Mouse (Mus musculus) left cerebral cortex, postnatal 25 days (tissue): ENCODE results near the gene Baiap2l1. TPM values are rescaled to one million over a fixed set of nuclear protein-coding genes. Genes with fewer than 3 reads are reported as not detected.
A peak's percentile ranks its signal among the peaks of the same experiment; 100 is the strongest.
"Not testable (repeated sequence)": the region's sequence is repeated elsewhere in the genome, so short reads cannot be mapped to it uniquely, and the experiment has no call there.

ENCODE experiments used
- DNase-seq, 2 experiments: peaks; one replicate each; pipeline ENCODE4 v3.0.0; 2022; ENCODE audit warnings: low spot score in 2 of 2, mixed read lengths in 1 of 2
- intact Hi-C: fragments of 180-260 bp; cut with DNase I; formaldehyde crosslinking; loops from one replicate; pipeline ENCODE4 v1.15.1; 2025
- total RNA-seq, 2 experiments: library from RNA; stranded (reverse); gene quantifications; 2 replicates each; pipeline ENCODE4 v1.2.3; 2021

The Baiap2l1 gene
- total RNA-seq: under 1 TPM; 0.53 to 0.92 TPM

DNA sequence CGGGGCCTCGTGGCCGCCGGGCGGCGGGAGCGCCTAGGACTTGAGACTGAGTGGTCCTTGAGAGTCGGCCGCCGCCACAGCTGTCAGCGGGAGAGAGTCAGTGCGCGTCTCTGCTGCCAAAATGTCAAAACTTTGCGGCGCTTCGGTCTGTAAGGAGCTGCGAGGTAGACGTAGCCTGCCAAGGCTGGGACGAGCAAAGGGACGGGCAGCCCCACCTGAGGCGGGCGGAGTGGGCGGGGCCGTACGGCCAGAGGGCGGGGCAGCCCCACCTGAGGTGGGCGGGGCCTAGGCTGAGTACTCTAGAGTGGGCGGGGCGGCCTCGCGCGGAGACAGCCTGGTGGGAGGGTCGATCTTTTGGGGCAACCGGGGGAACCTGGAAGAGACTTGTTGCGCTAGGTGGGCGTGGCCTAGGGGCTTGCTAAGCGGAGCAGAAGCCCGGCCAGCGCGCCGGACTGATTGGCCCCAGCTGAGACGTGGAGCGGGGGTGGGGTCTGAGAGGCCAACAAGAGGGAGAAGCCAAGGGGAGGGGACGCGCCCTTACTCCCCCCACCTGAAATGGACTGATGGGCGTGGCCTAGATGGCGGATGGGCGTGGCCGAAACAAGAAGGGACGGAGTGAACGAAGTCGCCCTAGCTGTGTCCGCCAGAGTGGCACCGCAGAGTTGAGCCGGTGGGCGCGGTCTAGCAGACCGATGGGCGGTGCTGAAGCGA, at the start of gene Baiap2l1:
Gene Baiap2l1 (minus strand): TSS at position 232 of the 711 bp plus-strand sequence.
- DNase-seq: peak; percentile 8 to 30
- intact Hi-C loops: no loop called here

DNA sequence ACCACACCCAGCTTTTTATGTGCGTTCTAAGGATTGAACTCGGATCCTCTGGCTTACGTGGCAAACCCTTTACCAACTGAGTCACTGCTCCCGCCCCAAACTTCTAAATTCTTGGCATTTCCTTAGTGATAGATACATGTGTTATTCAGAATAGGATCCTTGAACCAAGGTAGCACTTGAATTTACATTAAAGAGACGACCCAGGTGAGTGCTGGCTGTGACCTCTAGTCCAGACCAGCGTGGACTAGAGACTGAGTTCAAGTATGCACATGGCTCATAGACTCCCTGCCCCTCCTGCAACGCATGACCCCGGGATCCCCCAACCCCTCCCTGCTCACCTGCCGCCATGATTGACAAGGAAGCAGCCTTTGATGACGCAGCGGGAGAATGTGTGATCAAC, 48.3 kb upstream of the Baiap2l1 start:
- no peak for DNase-seq
- intact Hi-C loops: no loop called here

DNA sequence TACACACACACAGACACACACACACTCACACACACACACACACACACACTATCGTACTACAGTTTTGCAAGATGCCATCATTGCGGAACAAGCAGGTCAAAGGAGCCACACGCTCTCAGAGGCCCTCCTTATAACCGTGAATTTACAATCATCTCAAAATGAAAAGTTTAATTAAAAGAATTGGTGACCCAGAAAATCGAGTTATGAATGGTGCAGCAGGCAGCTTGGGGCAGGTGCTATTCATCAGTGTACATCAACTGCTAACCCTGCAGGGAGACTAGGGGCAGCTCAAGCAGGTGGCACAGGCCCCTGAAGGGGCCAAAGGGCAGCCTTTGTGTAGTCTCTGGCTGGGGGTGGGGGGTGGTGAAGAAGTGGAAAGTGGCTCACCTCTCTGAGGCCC, 42.9 kb upstream of the Baiap2l1 start:
- intact Hi-C loops: no loop called here
- no peak for DNase-seq

DNA sequence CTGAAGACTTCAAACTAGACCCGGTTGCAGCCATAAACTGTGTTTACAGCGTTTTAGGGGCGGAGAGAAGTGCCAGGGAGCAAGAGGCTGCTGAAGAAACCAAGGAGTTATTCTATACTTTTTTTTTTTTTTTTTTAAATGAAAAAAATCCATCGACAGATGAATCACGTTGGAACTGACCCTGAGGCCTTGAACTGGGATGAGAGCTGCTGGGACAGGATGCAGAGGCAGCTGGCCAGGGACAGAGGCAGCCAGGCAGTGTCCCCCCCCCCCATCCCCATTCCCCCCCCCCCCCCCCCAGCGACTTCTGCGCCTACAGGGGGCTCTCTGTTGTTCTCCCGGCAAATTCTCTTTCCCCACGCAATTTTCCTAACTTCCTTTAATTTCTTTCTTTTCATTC, 39.7 kb upstream of the Baiap2l1 start:
- intact Hi-C loops: no loop called here
- DNase-seq: no peak

DNA sequence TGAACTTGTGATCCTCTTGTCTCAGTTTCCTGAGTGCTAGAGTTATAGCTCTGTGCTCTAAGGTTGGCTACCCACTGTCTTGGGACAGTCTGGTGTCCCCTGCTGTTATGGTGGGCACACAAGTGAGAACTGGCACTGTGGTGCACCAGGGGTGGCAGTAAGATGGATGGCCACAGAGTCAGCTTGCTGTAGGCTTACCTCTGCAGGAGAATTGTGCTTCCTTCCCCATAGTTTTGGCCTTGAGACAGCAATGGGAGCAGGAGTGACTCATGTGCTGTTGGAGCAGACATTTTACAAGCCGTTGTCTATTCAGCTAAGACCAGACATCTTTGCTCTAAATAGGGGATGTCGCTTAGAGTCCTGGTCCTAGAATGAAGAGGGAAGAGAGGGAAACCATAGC, 36.2 kb upstream of the Baiap2l1 start:
- intact Hi-C loops: loop anchor here (5.0 kb wide), 1 partner anchor 53 kb away; no protein-coding TSS in a partner anchor
- DNase-seq: no peak

DNA sequence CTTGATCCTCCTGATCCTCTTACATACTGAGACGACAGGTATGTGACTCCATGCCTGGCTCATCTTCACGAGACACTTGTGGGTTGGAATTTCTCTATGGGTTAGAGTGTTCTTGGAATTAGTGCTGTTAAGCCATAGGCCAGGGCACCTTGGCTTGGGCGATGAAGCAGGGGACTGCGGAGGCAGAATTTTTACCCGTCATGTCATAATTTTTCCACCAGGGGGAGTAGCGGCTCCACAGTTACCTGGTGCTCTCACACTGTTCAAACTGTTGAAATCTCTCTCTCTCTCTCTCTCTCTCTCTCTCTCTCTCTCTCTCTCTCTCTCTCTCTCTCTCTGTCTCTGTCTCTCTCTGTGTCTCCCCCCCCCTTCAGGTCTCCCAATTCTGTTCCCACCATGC, 29.9 kb upstream of the Baiap2l1 start:
- peak; percentile 56 to 66 for DNase-seq
- intact Hi-C loops: loop anchor here (1.0 to 5.0 kb wide), 2 partner anchors 249 to 346 kb away; no protein-coding TSS in a partner anchor

DNA sequence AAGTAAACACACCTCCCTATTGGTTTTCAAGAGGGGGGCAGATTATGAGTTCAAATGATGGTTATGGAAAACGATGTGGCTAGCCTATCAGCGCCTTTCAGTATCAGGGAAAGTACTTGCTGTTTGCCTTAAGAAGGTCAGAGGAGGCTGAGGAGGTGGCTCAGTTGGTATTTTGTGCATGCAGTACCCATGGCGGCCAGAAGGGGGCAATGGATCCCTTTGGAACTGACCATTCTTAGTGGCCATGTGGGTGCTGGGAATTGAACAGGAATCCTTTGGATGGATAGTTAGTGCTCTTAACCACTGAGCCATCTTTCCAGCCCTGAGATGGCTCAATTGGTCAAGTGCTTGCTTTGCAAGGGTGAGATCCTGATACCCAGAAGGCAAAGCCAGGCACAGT, 26.0 kb upstream of the Baiap2l1 start:
- DNase-seq: no peak
- intact Hi-C loops: no loop called here

DNA sequence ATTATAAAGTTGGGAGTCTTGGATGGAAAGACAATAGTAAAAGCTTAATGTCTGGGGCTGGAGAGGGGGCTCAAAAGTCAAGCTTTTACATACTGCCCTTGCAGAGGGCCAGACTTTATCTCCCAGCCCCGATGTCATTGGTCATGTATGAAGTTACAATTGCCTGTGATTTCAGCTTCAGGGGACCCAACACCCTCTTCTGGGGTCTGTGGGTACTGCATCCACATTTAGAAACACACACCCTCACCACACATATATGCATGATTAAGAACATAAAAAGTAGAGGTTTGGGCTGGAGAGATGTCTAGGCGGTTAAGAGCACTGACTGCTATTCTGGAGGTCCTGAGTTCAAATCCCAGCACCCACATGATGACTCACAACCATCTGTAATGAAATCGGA, 23.9 kb upstream of the Baiap2l1 start:
- intact Hi-C loops: no loop called here
- DNase-seq: no peak

DNA sequence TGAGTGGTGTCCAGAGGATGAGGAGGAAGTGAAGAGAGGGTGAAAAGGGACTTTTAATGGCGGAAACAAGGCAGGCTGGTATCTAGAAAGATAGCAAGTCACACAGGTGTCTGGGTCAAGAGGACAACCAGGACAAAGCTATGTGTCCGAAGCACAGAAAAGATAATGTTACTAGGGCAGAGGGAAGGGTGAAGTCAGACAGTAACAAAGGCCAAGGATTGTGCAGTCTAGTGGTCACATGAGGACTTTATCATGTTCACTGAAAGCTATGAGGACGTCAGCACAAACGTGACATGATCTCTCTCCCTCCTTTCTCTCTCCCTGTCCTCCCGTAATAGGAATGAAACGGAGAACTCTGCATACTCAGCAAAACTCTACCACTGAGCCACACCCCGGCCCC, 22.8 kb upstream of the Baiap2l1 start:
- DNase-seq: no peak
- intact Hi-C loops: no loop called here

DNA sequence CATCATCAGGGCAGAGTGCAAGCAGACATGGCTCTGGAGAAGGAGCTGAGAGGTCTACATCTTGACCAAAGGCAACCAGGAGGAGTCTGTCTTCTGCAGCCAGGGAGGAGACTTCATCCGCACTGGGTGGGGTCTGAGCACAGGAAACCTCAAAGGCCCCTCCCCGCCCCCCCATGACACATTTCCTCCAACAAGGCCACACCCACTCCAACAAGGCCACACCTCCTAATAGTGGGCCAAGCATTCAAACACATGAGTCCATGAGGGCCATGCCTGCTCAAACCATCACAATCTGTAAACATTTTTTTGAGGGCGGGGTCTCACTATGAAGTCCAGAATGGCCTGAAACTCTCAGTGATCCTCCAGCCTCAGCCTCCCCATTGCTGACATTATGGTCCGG, 21.5 kb upstream of the Baiap2l1 start:
- no peak for DNase-seq
- intact Hi-C loops: no loop called here

DNA sequence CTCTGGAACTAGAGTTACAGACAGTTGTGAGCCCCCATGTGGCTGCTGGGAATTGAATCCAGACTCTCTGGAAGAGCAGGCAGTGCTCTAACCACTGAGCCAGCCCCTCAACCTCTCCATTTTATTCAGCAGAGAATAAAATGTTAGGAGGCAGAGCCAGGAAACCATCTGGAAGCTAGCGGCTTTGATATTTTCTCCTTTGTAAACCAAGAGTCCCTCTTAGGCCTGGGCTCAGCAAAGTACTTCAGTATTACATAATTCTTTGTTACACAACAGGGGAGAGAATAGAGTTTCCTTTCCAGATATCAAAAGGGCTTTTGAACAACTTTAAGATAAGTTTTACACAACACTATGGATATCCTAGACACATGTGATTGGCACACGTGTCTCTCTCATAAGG, 15.0 kb upstream of the Baiap2l1 start:
- intact Hi-C loops: no loop called here
- DNase-seq: peak in 1 of 2 experiments; percentile 12

DNA sequence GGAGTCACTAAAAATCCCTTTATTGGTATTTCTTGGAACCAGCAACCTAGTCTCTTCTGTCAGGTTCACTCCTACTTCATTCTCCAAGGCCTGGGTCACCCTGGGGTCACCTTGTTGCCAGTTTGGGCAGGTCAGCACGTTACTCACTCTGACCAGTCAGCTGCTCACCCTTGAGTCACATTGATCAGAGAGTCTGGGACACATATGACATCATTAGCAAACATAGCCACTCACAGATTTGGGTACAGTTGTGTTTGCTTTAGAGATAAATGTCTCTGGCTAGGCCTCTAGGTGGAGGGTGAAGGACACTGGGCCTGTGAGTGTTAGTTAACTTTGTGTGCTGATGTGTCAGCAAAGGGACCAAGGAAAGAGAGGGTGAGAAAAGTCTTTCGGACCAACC, 14.3 kb upstream of the Baiap2l1 start:
- no peak for DNase-seq
- intact Hi-C loops: no loop called here

DNA sequence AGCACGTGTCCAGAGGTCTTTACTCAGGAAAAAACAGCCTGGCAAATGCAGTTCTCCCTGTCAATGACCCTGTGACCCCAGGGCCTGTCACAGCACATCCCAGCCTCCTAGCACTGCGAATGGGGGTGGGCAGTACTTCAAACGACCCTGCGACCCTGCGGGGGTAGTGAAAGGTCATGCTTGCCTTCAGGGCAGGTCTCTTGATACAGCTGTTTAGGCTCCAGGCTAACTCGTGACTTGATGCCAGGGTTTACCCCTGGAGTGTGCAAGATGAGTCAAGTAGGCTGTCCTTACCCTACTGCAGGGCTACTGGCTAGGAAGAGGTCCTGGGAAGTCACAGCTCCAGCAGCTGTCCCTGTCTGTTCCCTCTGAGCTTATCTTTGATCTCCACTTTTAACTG, 13.1 kb upstream of the Baiap2l1 start:
- intact Hi-C loops: no loop called here
- DNase-seq: no peak

DNA sequence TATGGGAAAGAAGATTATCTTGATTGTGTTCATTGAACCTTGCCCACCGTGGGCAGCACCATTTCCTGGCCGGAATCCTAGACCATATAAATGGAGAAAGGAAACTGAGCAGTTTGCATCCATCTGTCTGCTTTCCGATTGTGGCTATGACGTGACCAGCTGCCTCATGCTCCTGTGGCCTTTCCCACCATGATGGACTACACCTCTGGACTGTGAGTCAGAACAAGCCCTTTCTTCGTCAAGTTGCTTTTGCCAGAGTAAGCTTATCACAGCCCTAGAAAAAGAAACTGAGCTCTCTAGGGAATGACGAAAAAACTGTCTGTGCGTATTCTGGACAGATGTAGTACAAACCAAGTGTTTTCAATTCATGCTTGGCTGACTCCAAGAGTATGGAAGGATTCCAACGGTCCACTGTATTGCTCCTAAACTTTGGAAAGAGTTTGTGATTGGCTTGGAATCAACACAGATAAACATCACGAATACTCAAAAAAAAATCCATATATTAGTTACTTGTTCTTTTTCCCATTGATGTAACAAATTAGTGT, 10.8 kb upstream of the Baiap2l1 start:
- no peak for DNase-seq
- intact Hi-C loops: no loop called here

DNA sequence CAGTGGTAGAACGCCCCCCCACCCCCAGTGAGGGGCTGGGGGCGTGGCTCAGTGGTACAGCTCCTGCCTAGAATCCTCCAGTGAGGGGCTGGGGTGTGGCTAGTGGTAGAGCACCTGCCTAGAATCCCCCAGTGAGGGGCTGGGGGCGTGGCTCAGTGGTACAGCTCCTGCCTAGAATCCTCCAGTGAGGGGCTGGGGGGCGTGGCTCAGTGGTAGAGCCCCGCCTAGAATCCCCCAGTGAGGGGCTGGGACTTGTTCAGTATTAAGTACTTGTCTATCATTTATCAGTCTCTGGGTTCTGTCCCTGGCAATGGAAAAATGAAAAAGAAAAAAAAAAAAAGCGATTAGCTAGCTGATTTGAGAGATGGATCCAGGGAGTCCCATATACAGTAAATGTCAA, 8.6 kb upstream of the Baiap2l1 start:
- intact Hi-C loops, DNase-seq: not testable (repeated sequence)

DNA sequence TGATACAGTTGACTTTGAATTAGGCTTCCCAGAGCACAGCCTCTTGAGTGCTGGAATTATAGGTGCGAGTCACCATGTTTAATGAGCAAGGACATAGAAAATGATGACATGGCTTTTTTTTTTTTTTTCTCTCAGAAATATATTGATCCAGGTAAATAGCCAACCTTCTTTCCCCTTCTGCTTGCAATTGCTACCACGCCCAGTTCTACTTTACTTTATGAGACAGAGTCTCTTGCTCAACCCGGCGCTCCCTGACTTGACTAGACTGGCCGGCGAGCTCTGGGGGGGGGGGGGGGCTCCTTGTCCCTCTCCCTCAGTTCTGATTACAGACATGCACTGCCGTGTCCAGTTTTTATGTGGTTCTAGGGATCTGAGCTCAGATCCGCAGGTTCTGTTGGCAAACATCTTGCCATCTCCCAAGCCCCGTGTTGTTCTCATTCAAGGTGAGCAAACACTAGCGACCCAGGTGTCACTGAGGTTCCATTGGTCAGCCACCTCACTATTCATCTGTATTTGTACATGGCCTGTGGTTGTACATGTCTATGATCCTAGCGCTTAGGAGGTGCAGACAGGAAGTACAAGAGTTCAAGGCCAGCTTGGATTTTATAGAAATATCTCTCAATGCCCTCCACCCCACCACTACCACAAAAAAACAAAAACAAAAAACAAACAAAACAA, 6.9 kb upstream of the Baiap2l1 start:
- no peak for DNase-seq
- intact Hi-C loops: no loop called here

DNA sequence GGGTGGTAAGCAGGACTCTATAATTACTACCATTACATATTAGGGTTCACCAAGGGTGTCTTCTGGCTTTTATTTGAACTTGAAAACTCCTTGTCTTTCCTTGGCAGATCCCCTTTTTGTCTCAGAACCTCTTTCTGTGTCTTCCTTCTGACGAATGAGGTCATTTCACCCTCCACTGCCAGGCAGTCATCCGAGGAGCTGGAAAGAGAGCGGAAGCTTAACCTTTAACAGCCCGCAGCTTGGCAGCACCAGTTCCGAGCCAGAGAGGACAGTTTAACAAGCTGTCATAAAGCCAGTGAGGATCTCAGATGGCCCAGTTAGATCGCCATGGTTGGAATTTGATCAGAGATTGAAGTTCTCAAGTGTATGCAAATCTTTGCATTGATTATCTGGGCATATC, 2.4 kb upstream of the Baiap2l1 start:
- intact Hi-C loops: no loop called here
- no peak for DNase-seq

DNA sequence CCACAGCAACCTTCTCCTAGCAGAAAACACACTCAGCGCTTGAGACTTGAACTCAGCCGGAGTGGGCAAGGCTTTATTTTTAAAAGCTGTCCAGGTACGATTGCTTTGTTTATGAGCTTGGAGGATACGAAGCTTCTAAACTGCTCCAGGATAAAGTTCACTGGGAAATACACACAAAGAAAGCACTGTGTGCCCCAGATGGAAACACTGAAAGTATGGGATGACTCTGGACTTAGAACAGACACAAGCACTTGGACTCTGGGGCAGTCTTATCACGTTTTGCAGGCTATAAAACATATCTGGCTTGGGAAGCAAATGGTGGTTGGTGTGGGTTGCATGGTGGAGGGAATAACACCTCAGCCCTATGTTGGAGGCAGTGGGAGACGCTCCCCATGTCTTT, 2.0 kb upstream of the Baiap2l1 start:
- intact Hi-C loops: no loop called here

DNA sequence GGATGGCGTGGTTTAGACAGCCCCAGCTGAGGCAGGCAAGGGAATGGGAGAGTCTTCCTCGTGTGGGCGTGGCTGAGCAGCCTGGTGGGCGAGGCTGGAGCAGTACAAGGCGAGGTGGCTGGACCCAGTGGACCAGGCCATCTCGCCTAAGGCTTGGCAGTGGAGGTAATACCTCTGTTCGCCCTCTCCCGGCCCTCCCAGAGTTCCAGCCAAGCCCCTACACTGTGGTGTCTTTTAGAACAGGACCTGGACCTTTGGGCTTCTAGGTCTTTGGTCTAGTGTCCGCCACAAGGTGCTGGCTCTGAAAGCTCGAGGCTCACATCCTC, 643 bp upstream of the Baiap2l1 start:
- intact Hi-C loops: no loop called here
- no peak for DNase-seq

More for the DNA sequence above, 2.0 kb upstream of the Baiap2l1 start:
- no peak for DNase-seq

DNA sequence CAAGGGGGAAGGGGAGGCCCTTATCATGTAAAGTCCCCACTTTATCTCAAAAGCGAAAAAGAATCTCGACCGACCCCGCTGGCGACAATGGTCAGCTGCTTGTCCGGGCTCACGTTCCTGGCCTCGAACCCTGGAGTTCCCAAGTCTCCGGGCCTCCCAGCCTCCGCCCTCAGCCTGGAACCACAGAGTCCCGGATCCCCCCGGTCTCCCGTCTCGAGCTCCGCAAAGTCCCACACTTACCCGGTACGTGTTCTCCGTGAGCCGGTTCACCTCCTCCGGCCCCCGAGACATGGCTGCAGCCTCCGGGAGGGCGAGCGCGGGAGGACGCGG, 396 bp downstream of the Baiap2l1 start:
- intact Hi-C loops: no loop called here
- no peak for DNase-seq

DNA sequence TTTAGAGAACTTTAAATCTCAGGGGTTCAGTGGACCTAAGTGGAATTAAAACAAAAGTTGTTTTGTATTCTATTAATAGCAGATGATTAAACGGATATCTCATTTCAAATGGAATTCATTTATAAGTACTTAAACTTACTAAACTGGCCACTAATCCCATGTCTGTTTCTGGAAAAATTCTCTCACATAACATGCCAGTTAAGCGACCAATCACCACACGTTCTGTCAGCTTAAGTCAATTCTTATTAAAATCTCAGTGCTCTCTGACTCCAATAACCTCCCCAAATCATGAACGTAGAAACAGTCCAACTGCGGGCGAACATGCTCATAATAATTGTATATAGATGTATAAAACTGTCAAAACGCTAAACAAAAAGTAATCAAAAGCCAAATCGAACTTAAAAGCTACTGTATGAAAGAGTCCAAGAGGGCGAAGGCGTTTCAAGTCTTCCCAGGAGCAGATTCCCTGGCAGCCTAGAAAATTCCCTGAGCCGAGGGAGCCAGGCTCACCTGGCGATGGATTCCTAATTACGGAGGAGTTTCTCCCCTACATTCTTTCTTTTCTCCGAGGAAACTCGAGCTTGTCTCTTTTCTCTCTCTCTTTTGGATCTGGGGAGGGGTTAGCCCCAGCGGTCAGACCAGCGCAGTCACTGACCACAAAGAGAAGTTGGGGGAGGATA, 996 bp downstream of the Baiap2l1 start:
- intact Hi-C loops: no loop called here

More for the DNA sequence above, 996 bp downstream of the Baiap2l1 start:
- DNase-seq: no peak
